Mouse (Mus musculus) C2C12 (cell line): Measurements from ENCODE around the gene 1700006A11Rik.

ENCODE experiments used
- CEBPB ChIP-seq: IDR thresholded peaks from one replicate; pipeline ENCODE4 v1.6.1; 2011; ENCODE audit warnings: low read depth, mild to moderate bottlenecking, control low read depth, moderate library complexity
- CTCF ChIP-seq: IDR thresholded peaks from one replicate; pipeline ENCODE4 v1.5.1; 2011; ENCODE audit not compliant: control insufficient read depth, insufficient read depth, insufficient read length
- FOSL1 ChIP-seq: IDR thresholded peaks from one replicate; pipeline ENCODE4 v1.8.0; 2011; ENCODE audit warnings: mild to moderate bottlenecking, low read length; ENCODE audit not compliant: poor library complexity, insufficient read depth, severe bottlenecking
- USF1 ChIP-seq: IDR thresholded peaks from one replicate; pipeline ENCODE4 v1.6.1; 2011; ENCODE audit warnings: low read depth, mild to moderate bottlenecking, control low read depth, moderate library complexity

- TF ChIP-seq CEBPB, result no peak
- TF ChIP-seq CTCF, result no peak
- TF ChIP-seq USF1, result no peak
- TF ChIP-seq FOSL1, result no peak
Measured at GRCm38 (mm10) chr3:124357533-124357932, 68.3 kb downstream of the 1700006A11Rik start.
